Mouse (Mus musculus) spleen, postnatal 10 days (tissue): Measurements from ENCODE around the gene Bcat2.

Source experiments
- DNase-seq, 2 experiments: peaks; one replicate each; pipeline ENCODE4 v3.0.0; 2021 to 2022; ENCODE audit warnings: low spot score in 2 of 2

Gene Bcat2

GRCm38 (mm10) chr7:45550821-45551511 is 19.0 kb upstream of the Bcat2 start:
- DNase-seq = no peak

GRCm38 (mm10) chr7:45551512-45551883 is 18.5 kb upstream of the Bcat2 start:
- DNase-seq = no peak

- no peak for DNase-seq
Observed at GRCm38 (mm10) chr7:45553519-45553918, 16.4 kb upstream of the Bcat2 start.

GRCm38 (mm10) chr7:45553990-45554389 is 16.0 kb upstream of the Bcat2 start:
- DNase-seq = no peak

GRCm38 (mm10) chr7:45554744-45555143 is 15.2 kb upstream of the Bcat2 start, which contains the start of gene Hsd17b14:
Gene Hsd17b14 (plus strand): TSS chr7:45554893.
- no peak for DNase-seq

- DNase-seq = peak; percentile 69 to 89
Observed at GRCm38 (mm10) chr7:45555787-45556186, 14.2 kb upstream of the Bcat2 start.

- DNase-seq = no peak
Observed at GRCm38 (mm10) chr7:45558907-45559306, 11.0 kb upstream of the Bcat2 start.

- DNase-seq = no peak
Observed at GRCm38 (mm10) chr7:45560241-45560640, 9.7 kb upstream of the Bcat2 start.

- DNase-seq = peak; percentile 76 to 86
Observed at GRCm38 (mm10) chr7:45560843-45561623, 8.9 kb upstream of the Bcat2 start.

- DNase-seq = peak in 1 of 2 experiments; percentile 21
Observed at GRCm38 (mm10) chr7:45561624-45562520, 8.1 kb upstream of the Bcat2 start.

- DNase-seq = no peak
Observed at GRCm38 (mm10) chr7:45564811-45565210, 5.1 kb upstream of the Bcat2 start.

GRCm38 (mm10) chr7:45565446-45565845 is 4.5 kb upstream of the Bcat2 start:
- DNase-seq = no peak

- no peak for DNase-seq
Observed at GRCm38 (mm10) chr7:45567112-45567779, 2.7 kb upstream of the Bcat2 start.

GRCm38 (mm10) chr7:45567780-45568516 is 2.0 kb upstream of the Bcat2 start:
- DNase-seq = peak; percentile 69 to 92

- DNase-seq = no peak
Observed at GRCm38 (mm10) chr7:45568601-45569473, 1.1 kb upstream of the Bcat2 start.

GRCm38 (mm10) chr7:45571966-45572365 is 2.0 kb downstream of the Bcat2 start:
- DNase-seq = no peak

- no peak for DNase-seq
Observed at GRCm38 (mm10) chr7:45573954-45574353, 4.0 kb downstream of the Bcat2 start.

GRCm38 (mm10) chr7:45574472-45575379 is 4.8 kb downstream of the Bcat2 start:
- no peak for DNase-seq

GRCm38 (mm10) chr7:45585923-45586322 is 16.0 kb downstream of the Bcat2 start:
- no peak for DNase-seq
